Mouse (Mus musculus) embryonic fibroblast, embryonic 13.5 days (primary cell): Measurements from ENCODE around the gene Inpp1.

Experiments
- CTCF ChIP-seq: IDR thresholded peaks from 2 replicates; pipeline ENCODE4 v1.5.1; 2011; ENCODE audit warnings: mild to moderate bottlenecking, control low read depth, low read length, moderate library complexity, borderline replicate concordance; ENCODE audit not compliant: insufficient read depth
- POLR2A ChIP-seq: IDR thresholded peaks from 2 replicates; pipeline ENCODE4 v1.6.1; 2011; ENCODE audit warnings: low read depth, mild to moderate bottlenecking, control low read depth, low read length, moderate library complexity

DNA sequence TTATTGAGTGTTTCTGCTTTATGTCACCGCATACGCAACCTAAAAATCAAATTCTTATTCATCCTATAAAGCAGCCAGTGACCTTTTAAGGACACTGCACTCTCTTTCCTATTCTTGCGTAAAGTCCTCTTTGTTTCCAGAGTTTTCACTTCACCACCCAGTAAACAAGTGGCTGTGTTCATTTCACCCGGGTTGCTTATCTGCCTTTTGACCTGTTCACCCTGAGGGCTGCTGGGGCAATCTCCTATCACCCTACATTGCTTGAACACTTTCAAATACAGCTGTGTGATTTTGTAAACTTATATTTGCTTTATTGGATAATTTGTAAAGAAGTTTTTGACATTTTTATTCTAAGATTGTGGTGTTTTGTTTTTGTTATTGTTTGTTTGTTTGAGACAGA lies 31.9 kb upstream of the Inpp1 start:
- TF ChIP-seq CTCF (no peak), POLR2A (no peak)
